Mouse (Mus musculus): Measurements from ENCODE around the gene Nfatc2ip.

GRCm38 (mm10) chr7:126373007-126373406 is 23.5 kb downstream of the Nfatc2ip start:
- TF ChIP-seq POLR2A (IDR thresholded peaks at IDR 0.05; ENCODE audit: control insufficient read depth, low read depth, low read length) (no peak), CTCF (IDR thresholded peaks at IDR 0.05; ENCODE audit: control insufficient read depth, insufficient read depth, insufficient replicate concordance, low read depth, low read length) (no peak)

Data from testis, adult 2 months (tissue).